Mouse (Mus musculus) hindbrain, embryonic 14.5 days (tissue): ENCODE data around the gene Gm9936. TPM values are rescaled to one million over a fixed set of nuclear protein-coding genes. Genes with fewer than 3 reads are reported as not detected.
"Not testable (repeated sequence)": the region's sequence is repeated elsewhere in the genome, so short reads cannot be mapped to it uniquely, and the experiment has no call there.

Source experiments
- ATAC-seq: fragments of 200-750 bp; cut with Nextera tagmentation; 2 replicates; pipeline ENCODE4 v1.8.0; 2017; ENCODE audit warnings: moderate number of reproducible peaks, mild to moderate bottlenecking, moderate TSS enrichment, moderate library complexity; ENCODE audit not compliant: low FRiP score
- DNase-seq: peaks from one replicate; pipeline ENCODE4 v3.0.0-alpha.2; 2015; ENCODE audit warnings: low spot score
- H3K27ac ChIP-seq: fragments of 300-500 bp; sonication (generic); 2 replicates; pipeline ENCODE4 v1.5.1; 2014; ENCODE audit warnings: mild to moderate bottlenecking, moderate library complexity
- H3K27me3 ChIP-seq: fragments of 300-500 bp; sonication (generic); 2 replicates; pipeline ENCODE4 v1.6.1; 2014; ENCODE audit warnings: mild to moderate bottlenecking, low read length, mixed read lengths; ENCODE audit not compliant: control insufficient read depth, insufficient read depth
- H3K36me3 ChIP-seq: fragments of 300-500 bp; sonication (generic); replicated peaks from 2 replicates; pipeline ENCODE4 v1.6.1; 2014; ENCODE audit not compliant: control insufficient read depth, insufficient read depth
- H3K4me1 ChIP-seq: fragments of 300-500 bp; sonication (generic); replicated peaks from 2 replicates; pipeline ENCODE4 v1.6.1; 2014; ENCODE audit warnings: antibody characterized with exemption, low read length, mixed read lengths; ENCODE audit not compliant: control insufficient read depth, insufficient read depth
- H3K4me2 ChIP-seq: fragments of 300-500 bp; sonication (generic); replicated peaks from 2 replicates; pipeline ENCODE4 v1.6.1; 2014; ENCODE audit warnings: mild to moderate bottlenecking, moderate library complexity
- H3K4me3 ChIP-seq: fragments of 300-500 bp; sonication (generic); replicated peaks from 2 replicates; pipeline ENCODE4 v1.5.1; 2014; ENCODE audit warnings: mild to moderate bottlenecking, low read length
- H3K9ac ChIP-seq: fragments of 300-500 bp; sonication (generic); 2 replicates; pipeline ENCODE4 v1.6.1; 2014
- H3K9me3 ChIP-seq: fragments of 300-500 bp; sonication (generic); 2 replicates; pipeline ENCODE4 v1.6.1; 2016; ENCODE audit warnings: low read length; ENCODE audit not compliant: control insufficient read depth
- WGBS: fragments of 180-500 bp; shearing (Covaris S2); extraction: QIAGEN DNeasy Blood & Tissue Kit; methylation state at CpG from one replicate; pipeline ENCODE4 v1.1.7; 2014; 5-methylcytosine and 5-hydroxymethylcytosine counted together
- polyA plus RNA-seq: library from polyadenylated mRNA; unstranded; fragments of >200 nt; fragmentation: Nextera tagmentation; extraction: Ambion mirVana; gene quantifications from 2 replicates; pipeline ENCODE4 v1.2.1, GENCODE M21; 2014

Gene Gm9936
- polyA plus RNA-seq, 1 experiment from 2014 or later = 2.6 TPM

- H3K36me3 ChIP-seq = no peaks in the 10 kb centered on the region
- 86% methylated on average over 20 of the region's 20 CpGs for WGBS
- no peak overlapping the region for H3K4me2 ChIP-seq
- no peak for DNase-seq
- no peak overlapping the region for H3K27ac ChIP-seq
- H3K4me3 ChIP-seq = no peak overlapping the region
- no peaks in the 10 kb centered on the region for H3K27me3 ChIP-seq
- no peaks in the 10 kb centered on the region for H3K9me3 ChIP-seq
- H3K9ac ChIP-seq = no peak overlapping the region
- no peaks in the 10 kb centered on the region for H3K4me1 ChIP-seq
- ATAC-seq = no peak
These were observed 6.8 kb downstream of the Gm9936 start for GRCm38 (mm10) chr5:114851565-114852236.

- WGBS = 57% methylated on average over 2 of the region's 2 CpGs
- H3K4me2 ChIP-seq, H3K27ac ChIP-seq, ATAC-seq, DNase-seq, H3K9ac ChIP-seq, H3K4me1 ChIP-seq, H3K9me3 ChIP-seq, H3K4me3 ChIP-seq, H3K36me3 ChIP-seq, H3K27me3 ChIP-seq: not testable (repeated sequence)
These were observed 14.1 kb downstream of the Gm9936 start for GRCm38 (mm10) chr5:114844371-114844770.

- H3K27ac ChIP-seq = no peak overlapping the region
- H3K27me3 ChIP-seq = no peaks in the 10 kb centered on the region
- peaks cover 6% of the 10 kb centered on the region; the same call in 1 of the 2 replicates for H3K4me1 ChIP-seq
- no peak for DNase-seq
- H3K9me3 ChIP-seq = no peaks in the 10 kb centered on the region
- no peak overlapping the region for H3K4me2 ChIP-seq
- H3K36me3 ChIP-seq = no peaks in the 10 kb centered on the region
- H3K4me3 ChIP-seq = no peak overlapping the region
- ATAC-seq = no peak
- WGBS = 74% methylated on average over 5 of the region's 5 CpGs
- H3K9ac ChIP-seq = no peak overlapping the region
These were observed 15.8 kb downstream of the Gm9936 start for GRCm38 (mm10) chr5:114842674-114843073.

- H3K27ac ChIP-seq, H3K4me2 ChIP-seq, H3K4me3 ChIP-seq, H3K36me3 ChIP-seq, H3K9ac ChIP-seq, H3K4me1 ChIP-seq, ATAC-seq, H3K9me3 ChIP-seq, H3K27me3 ChIP-seq: not testable (repeated sequence)
- DNase-seq = peak; percentile 57
- 39% methylated on average over 3 of the region's 3 CpGs for WGBS
These were observed 16.3 kb downstream of the Gm9936 start for GRCm38 (mm10) chr5:114842155-114842554.

GRCm38 (mm10) chr5:114840481-114840880 is 18.0 kb downstream of the Gm9936 start:
- H3K9me3 ChIP-seq, DNase-seq, H3K9ac ChIP-seq, H3K36me3 ChIP-seq, H3K4me2 ChIP-seq, ATAC-seq, H3K4me3 ChIP-seq, H3K27ac ChIP-seq, H3K27me3 ChIP-seq, H3K4me1 ChIP-seq: not testable (repeated sequence)
- 71% methylated on average over 5 of the region's 5 CpGs for WGBS

- Histone ChIP-seq H3K9ac (no peak overlapping the region), H3K36me3 (no peaks in the 10 kb centered on the region), H3K4me2 (no peak overlapping the region), H3K9me3 (no peaks in the 10 kb centered on the region), H3K4me1 (no peaks in the 10 kb centered on the region), H3K4me3 (no peak overlapping the region), H3K27ac (no peak overlapping the region), H3K27me3 (no peaks in the 10 kb centered on the region)
- 67% methylated on average over 12 of the region's 12 CpGs for WGBS
- DNase-seq (no peak), ATAC-seq (no peak)
These were observed 21.6 kb downstream of the Gm9936 start for GRCm38 (mm10) chr5:114836886-114837285.

- no peaks in the 10 kb centered on the region for H3K36me3 ChIP-seq
- 78% methylated on average over 3 of the region's 3 CpGs for WGBS
- no peak overlapping the region for H3K4me3 ChIP-seq
- DNase-seq (no peak), ATAC-seq (no peak)
- H3K27me3 ChIP-seq = no peaks in the 10 kb centered on the region
- no peak overlapping the region for H3K9ac ChIP-seq
- H3K4me1 ChIP-seq = 0 out of 2 replicates have a peak, but pooled peaks cover 4% of the 10 kb centered on the region
- H3K4me2 ChIP-seq = no peak overlapping the region
- no peak overlapping the region for H3K27ac ChIP-seq
- H3K9me3 ChIP-seq = no peaks in the 10 kb centered on the region
These were observed 28.7 kb downstream of the Gm9936 start for GRCm38 (mm10) chr5:114829740-114830139.

GRCm38 (mm10) chr5:114827427-114827826 is 31.1 kb downstream of the Gm9936 start:
- no peak for ATAC-seq
- no peak overlapping the region for H3K4me3 ChIP-seq
- 89% methylated on average over 12 of the region's 12 CpGs for WGBS

GRCm38 (mm10) chr5:114825978-114826691 is 32.3 kb downstream of the Gm9936 start:
- Histone ChIP-seq H3K9ac (peak overlapping the region; percentile 40), H3K9me3 (no peaks in the 10 kb centered on the region), H3K4me1 (peaks cover 4% of the 10 kb centered on the region; the same call in 1 of the 2 replicates), H3K36me3 (no peaks in the 10 kb centered on the region), H3K27me3 (peaks cover 3% of the 10 kb centered on the region; the same call in 1 of the 2 replicates), H3K4me3 (peak overlapping the region; percentile 28), H3K27ac (peak overlapping the region; percentile 63), H3K4me2 (peak overlapping the region; percentile 61)
- peak; percentile 81 for DNase-seq
- peak; percentile 76 for ATAC-seq
- WGBS = 10% methylated on average over 27 of the region's 27 CpGs

More at GRCm38 (mm10) chr5:114827427-114827826, 31.1 kb downstream of the Gm9936 start:
- no peak for DNase-seq
- H3K27ac ChIP-seq = no peak overlapping the region
- peaks cover 3% of the 10 kb centered on the region; the same call in 1 of the 2 replicates for H3K27me3 ChIP-seq
- no peaks in the 10 kb centered on the region for H3K9me3 ChIP-seq
- peaks cover 4% of the 10 kb centered on the region; the same call in 1 of the 2 replicates for H3K4me1 ChIP-seq
- H3K4me2 ChIP-seq = no peak overlapping the region
- H3K36me3 ChIP-seq = no peaks in the 10 kb centered on the region
- H3K9ac ChIP-seq = no peak overlapping the region
